Mouse (Mus musculus): ENCODE results near the gene Mrps23. TPM values are rescaled to one million over a fixed set of nuclear protein-coding genes. Genes with fewer than 3 reads are reported as not detected.
A peak's percentile ranks its signal among the peaks of the same experiment; 100 is the strongest.

Mrps23 gene
- polyA plus RNA-seq, 2 experiments: 60.2 to 63.5 TPM

- Histone ChIP-seq H3K36me3 (ENCODE audit: control insufficient read depth, insufficient read depth, low read length) (peaks cover 27% of the 10 kb centered on the region), H3K27me3 (ENCODE audit: control insufficient read depth, insufficient read depth, low read length) (no peaks in the 10 kb centered on the region), H3K4me3 (replicated peaks; ENCODE audit: low read length) (0 out of 2 replicates have a peak overlapping the region, but pooled peaks have one; percentile 9), H3K4me1 (ENCODE audit: control insufficient read depth, insufficient read depth, low read length) (peaks cover 29% of the 10 kb centered on the region), H3K9me3 (ENCODE audit: control insufficient read depth, low read length) (no peaks in the 10 kb centered on the region), H3K4me2 (replicated peaks; ENCODE audit: low read depth, low read length, severe bottlenecking) (peak overlapping the region; percentile 46; the same call in 1 of the 2 replicates), H3K27ac (replicated peaks; ENCODE audit: low read depth, low read length) (peak overlapping the region; percentile 83), H3K9ac (ENCODE audit: low read depth, low read length, severe bottlenecking) (no peak overlapping the region; the same call in 1 of the 2 replicates)
- no peak for TF ChIP-seq POLR2A (IDR thresholded peaks at IDR 0.05; ENCODE audit: borderline replicate concordance, extremely low read depth, insufficient read depth, insufficient read length)
- DNase-seq (ENCODE audit: low spot score) (no peak), ATAC-seq (ENCODE audit: low FRiP score, low read depth) (no peak)
- 20% methylated on average over 2 of the region's 2 CpGs for WGBS
Measured at GRCm38 (mm10) chr11:88186947-88187243, 17.3 kb upstream of the Mrps23 start.

- H3K9ac ChIP-seq (ENCODE audit: low read depth, low read length, severe bottlenecking): peak overlapping the region; percentile 25; the same call in 1 of the 2 replicates
- ATAC-seq (ENCODE audit: low FRiP score, low read depth): peak; percentile 87
- H3K27ac ChIP-seq (replicated peaks; ENCODE audit: low read depth, low read length): peak overlapping the region; percentile 83
- H3K36me3 ChIP-seq (ENCODE audit: control insufficient read depth, insufficient read depth, low read length): peaks cover 25% of the 10 kb centered on the region
- H3K4me3 ChIP-seq (replicated peaks; ENCODE audit: low read length): peak overlapping the region; percentile 9; the same call in 1 of the 2 replicates
- no peaks in the 10 kb centered on the region for H3K9me3 ChIP-seq (ENCODE audit: control insufficient read depth, low read length)
- TF ChIP-seq POLR2A (IDR thresholded peaks at IDR 0.05; ENCODE audit: borderline replicate concordance, extremely low read depth, insufficient read depth, insufficient read length): no peak
- H3K27me3 ChIP-seq (ENCODE audit: control insufficient read depth, insufficient read depth, low read length): peaks cover 4% of the 10 kb centered on the region; the same call in 1 of the 2 replicates
- peak overlapping the region; percentile 46 for H3K4me2 ChIP-seq (replicated peaks; ENCODE audit: low read depth, low read length, severe bottlenecking)
- DNase-seq (ENCODE audit: low spot score): peak; percentile 90
- peaks cover 25% of the 10 kb centered on the region for H3K4me1 ChIP-seq (ENCODE audit: control insufficient read depth, insufficient read depth, low read length)
- WGBS: 8% methylated on average over 24 of the region's 25 CpGs
Measured at GRCm38 (mm10) chr11:88187417-88188133, 16.6 kb upstream of the Mrps23 start.

GRCm38 (mm10) chr11:88188216-88188615 is 16.0 kb upstream of the Mrps23 start:
- no peak for DNase-seq (ENCODE audit: low spot score)
- no peak for TF ChIP-seq POLR2A (IDR thresholded peaks at IDR 0.05; ENCODE audit: borderline replicate concordance, extremely low read depth, insufficient read depth, insufficient read length)
- Histone ChIP-seq H3K27ac (replicated peaks; ENCODE audit: low read depth, low read length) (peak overlapping the region; percentile 83; the same call in 1 of the 2 replicates), H3K27me3 (ENCODE audit: control insufficient read depth, insufficient read depth, low read length) (peaks cover 10% of the 10 kb centered on the region), H3K4me1 (ENCODE audit: control insufficient read depth, insufficient read depth, low read length) (peaks cover 30% of the 10 kb centered on the region), H3K9me3 (ENCODE audit: control insufficient read depth, low read length) (no peaks in the 10 kb centered on the region), H3K9ac (ENCODE audit: low read depth, low read length, severe bottlenecking) (no peak overlapping the region), H3K4me2 (replicated peaks; ENCODE audit: low read depth, low read length, severe bottlenecking) (peak overlapping the region; percentile 46), H3K36me3 (ENCODE audit: control insufficient read depth, insufficient read depth, low read length) (peaks cover 19% of the 10 kb centered on the region), H3K4me3 (replicated peaks; ENCODE audit: low read length) (no peak overlapping the region)
- 53% methylated on average over 8 of the region's 8 CpGs for WGBS
- ATAC-seq (ENCODE audit: low FRiP score, low read depth): no peak

- WGBS: 90% methylated on average over 7 of the region's 7 CpGs
- DNase-seq (ENCODE audit: low spot score): no peak
- H3K36me3 ChIP-seq (ENCODE audit: control insufficient read depth, insufficient read depth, low read length): peaks cover 15% of the 10 kb centered on the region
- no peak for ATAC-seq (ENCODE audit: low FRiP score, low read depth)
- no peak overlapping the region for H3K4me3 ChIP-seq (replicated peaks; ENCODE audit: low read length)
- no peaks in the 10 kb centered on the region for H3K9me3 ChIP-seq (ENCODE audit: control insufficient read depth, low read length)
- no peak overlapping the region for H3K4me2 ChIP-seq (replicated peaks; ENCODE audit: low read depth, low read length, severe bottlenecking)
- H3K9ac ChIP-seq (ENCODE audit: low read depth, low read length, severe bottlenecking): no peak overlapping the region
- no peak overlapping the region for H3K27ac ChIP-seq (replicated peaks; ENCODE audit: low read depth, low read length)
- peaks cover 15% of the 10 kb centered on the region for H3K27me3 ChIP-seq (ENCODE audit: control insufficient read depth, insufficient read depth, low read length)
- H3K4me1 ChIP-seq (ENCODE audit: control insufficient read depth, insufficient read depth, low read length): peaks cover 34% of the 10 kb centered on the region
- TF ChIP-seq POLR2A (IDR thresholded peaks at IDR 0.05; ENCODE audit: borderline replicate concordance, extremely low read depth, insufficient read depth, insufficient read length): no peak
Measured at GRCm38 (mm10) chr11:88188635-88189034, 15.6 kb upstream of the Mrps23 start.

- no peak for TF ChIP-seq POLR2A (IDR thresholded peaks at IDR 0.05; ENCODE audit: borderline replicate concordance, extremely low read depth, insufficient read depth, insufficient read length)
- DNase-seq (ENCODE audit: low spot score) (peak; percentile 39), ATAC-seq (ENCODE audit: low FRiP score, low read depth) (no peak)
- H3K4me2 ChIP-seq (replicated peaks; ENCODE audit: low read depth, low read length, severe bottlenecking): no peak overlapping the region
- H3K4me3 ChIP-seq (replicated peaks; ENCODE audit: low read length): no peak overlapping the region
- no peak overlapping the region for H3K9ac ChIP-seq (ENCODE audit: low read depth, low read length, severe bottlenecking)
- peaks cover 29% of the 10 kb centered on the region for H3K27me3 ChIP-seq (ENCODE audit: control insufficient read depth, insufficient read depth, low read length)
- H3K36me3 ChIP-seq (ENCODE audit: control insufficient read depth, insufficient read depth, low read length): no peaks in the 10 kb centered on the region; the same call in 1 of the 2 replicates
- H3K9me3 ChIP-seq (ENCODE audit: control insufficient read depth, low read length): no peaks in the 10 kb centered on the region
- WGBS: 5% methylated on average over 4 of the region's 4 CpGs
- no peak overlapping the region for H3K27ac ChIP-seq (replicated peaks; ENCODE audit: low read depth, low read length)
- H3K4me1 ChIP-seq (ENCODE audit: control insufficient read depth, insufficient read depth, low read length): peaks cover 27% of the 10 kb centered on the region
Measured at GRCm38 (mm10) chr11:88192595-88192994, 11.6 kb upstream of the Mrps23 start.

All from limb, embryonic 14.5 days (tissue).